Mouse (Mus musculus): ENCODE results near the gene Ncstn. TPM values are rescaled to one million over a fixed set of nuclear protein-coding genes. Genes with fewer than 3 reads are reported as not detected.

The Ncstn gene
- polyA plus RNA-seq, 1 experiment from 2014 or later: 110 TPM

DNA sequence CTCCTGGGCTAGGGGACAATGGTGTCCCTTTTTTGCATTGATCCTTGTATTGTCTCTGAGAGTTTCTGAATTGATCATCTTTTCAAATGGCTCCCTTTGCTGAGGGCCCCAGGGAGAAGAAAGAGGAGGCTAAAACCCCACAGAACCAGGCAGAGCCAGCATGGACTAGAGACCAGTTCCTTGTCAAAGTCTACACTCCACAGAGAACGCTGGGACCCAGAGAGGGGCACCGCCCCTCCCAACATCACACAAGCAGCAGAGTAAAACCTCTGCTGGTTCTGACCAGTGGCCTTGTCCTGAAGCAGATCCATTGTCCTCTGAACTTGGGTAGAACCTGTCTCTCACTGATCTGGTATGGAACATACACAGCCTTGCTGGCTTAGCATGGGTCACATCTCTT, 20.5 kb downstream of the Ncstn start:
- no peak overlapping the region for H3K4me3 ChIP-seq (ENCODE audit: low read length)

DNA sequence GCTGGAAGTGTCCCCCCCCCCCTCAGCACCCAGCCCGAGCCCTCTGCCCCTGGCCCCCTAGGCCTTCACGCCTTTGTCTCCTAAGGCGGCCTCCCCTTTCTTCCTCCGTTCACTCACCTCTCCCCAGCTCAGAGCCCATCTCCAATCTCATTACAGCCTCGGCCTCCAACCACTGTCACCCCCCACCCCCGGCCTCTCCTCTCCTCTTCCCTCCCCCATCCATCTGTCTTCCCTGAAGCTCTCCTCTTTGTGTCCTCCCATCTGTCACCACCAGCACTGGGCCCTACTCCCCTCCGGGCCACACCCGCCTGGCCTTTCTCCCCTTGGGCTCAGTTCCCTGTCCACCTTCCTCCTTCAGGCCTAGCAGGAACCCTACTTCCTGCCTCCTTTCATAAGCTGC, 21.4 kb downstream of the Ncstn start:
- H3K9me3 ChIP-seq (ENCODE audit: control insufficient read depth, low read length): no peaks in the 10 kb centered on the region
- H3K4me2 ChIP-seq (ENCODE audit: low read length): no peak overlapping the region
- ATAC-seq: peak; percentile 35
- peak overlapping the region; percentile 61; the same call in 1 of the 2 replicates for H3K27ac ChIP-seq (ENCODE audit: low read depth, low read length)
- no peak overlapping the region for H3K4me3 ChIP-seq (ENCODE audit: low read length)
- peaks cover 6% of the 10 kb centered on the region for H3K4me1 ChIP-seq (ENCODE audit: control insufficient read depth, insufficient read depth, low read depth, low read length)
- H3K36me3 ChIP-seq (ENCODE audit: control insufficient read depth, insufficient read depth, low read length): peaks cover 13% of the 10 kb centered on the region; the same call in 1 of the 2 replicates
- no peak overlapping the region; the same call in 1 of the 2 replicates for H3K9ac ChIP-seq (ENCODE audit: low read depth, low read length)
- H3K27me3 ChIP-seq (replicated peaks; ENCODE audit: control insufficient read depth, insufficient read depth, low read length): no peaks in the 10 kb centered on the region
- WGBS: 17% methylated on average over 8 of the region's 8 CpGs

More for the DNA sequence above, 20.5 kb downstream of the Ncstn start:
- H3K4me2 ChIP-seq (ENCODE audit: low read length): no peak overlapping the region
- H3K9me3 ChIP-seq (ENCODE audit: control insufficient read depth, low read length): no peaks in the 10 kb centered on the region
- H3K4me1 ChIP-seq (ENCODE audit: control insufficient read depth, insufficient read depth, low read depth, low read length): peaks cover 6% of the 10 kb centered on the region
- ATAC-seq: no peak
- no peaks in the 10 kb centered on the region for H3K27me3 ChIP-seq (replicated peaks; ENCODE audit: control insufficient read depth, insufficient read depth, low read length)
- H3K27ac ChIP-seq (ENCODE audit: low read depth, low read length): no peak overlapping the region
- 89% methylated on average over 2 of the region's 2 CpGs for WGBS
- H3K9ac ChIP-seq (ENCODE audit: low read depth, low read length): no peak overlapping the region
- H3K36me3 ChIP-seq (ENCODE audit: control insufficient read depth, insufficient read depth, low read length): peaks cover 20% of the 10 kb centered on the region

DNA sequence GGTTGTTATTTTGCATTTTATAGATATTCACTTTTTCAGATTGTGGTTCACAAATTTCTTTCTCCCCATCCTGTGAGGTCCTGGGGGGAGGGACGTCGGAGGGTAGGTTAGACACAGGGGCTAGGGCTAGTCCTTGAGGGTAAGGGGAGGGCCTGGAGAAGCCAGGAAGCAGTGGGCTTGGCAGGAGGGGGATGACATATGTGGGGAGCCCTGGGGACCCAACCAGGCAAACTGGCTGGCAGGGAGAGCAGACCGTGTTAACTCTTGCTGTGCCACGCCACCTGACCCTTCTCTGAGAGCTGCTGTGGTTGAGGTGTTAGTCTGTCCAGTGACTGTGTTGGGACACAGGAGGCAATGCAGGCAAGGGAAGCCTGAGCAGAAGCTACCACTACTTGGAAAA, 21.9 kb downstream of the Ncstn start:
- ATAC-seq: no peak; the same call in 1 of the 2 replicates
- no peaks in the 10 kb centered on the region for H3K9me3 ChIP-seq (ENCODE audit: control insufficient read depth, low read length)
- H3K4me2 ChIP-seq (ENCODE audit: low read length): no peak overlapping the region
- peak overlapping the region; percentile 61; the same call in 1 of the 2 replicates for H3K27ac ChIP-seq (ENCODE audit: low read depth, low read length)
- 19% methylated on average over 4 of the region's 4 CpGs for WGBS
- peaks cover 6% of the 10 kb centered on the region for H3K4me1 ChIP-seq (ENCODE audit: control insufficient read depth, insufficient read depth, low read depth, low read length)
- no peak overlapping the region for H3K4me3 ChIP-seq (ENCODE audit: low read length)
- no peak overlapping the region; the same call in 1 of the 2 replicates for H3K9ac ChIP-seq (ENCODE audit: low read depth, low read length)
- H3K36me3 ChIP-seq (ENCODE audit: control insufficient read depth, insufficient read depth, low read length): peaks cover 8% of the 10 kb centered on the region; the same call in 1 of the 2 replicates
- H3K27me3 ChIP-seq (replicated peaks; ENCODE audit: control insufficient read depth, insufficient read depth, low read length): no peaks in the 10 kb centered on the region

- peak overlapping the region; percentile 52 for H3K27ac ChIP-seq (ENCODE audit: low read depth, low read length)
- 42% methylated on average over 7 of the region's 7 CpGs for WGBS
- no peaks in the 10 kb centered on the region for H3K27me3 ChIP-seq (replicated peaks; ENCODE audit: control insufficient read depth, insufficient read depth, low read length)
- H3K4me3 ChIP-seq (ENCODE audit: low read length): no peak overlapping the region
- H3K9ac ChIP-seq (ENCODE audit: low read depth, low read length): 0 out of 2 replicates have a peak overlapping the region, but pooled peaks have one; percentile 11
- no peak overlapping the region for H3K4me2 ChIP-seq (ENCODE audit: low read length)
- peaks cover 9% of the 10 kb centered on the region for H3K4me1 ChIP-seq (ENCODE audit: control insufficient read depth, insufficient read depth, low read depth, low read length)
- H3K9me3 ChIP-seq (ENCODE audit: control insufficient read depth, low read length): no peaks in the 10 kb centered on the region
- no peak for ATAC-seq
- no peaks in the 10 kb centered on the region for H3K36me3 ChIP-seq (ENCODE audit: control insufficient read depth, insufficient read depth, low read length)
Observed at GRCm38 (mm10) chr1:172058874-172059273, 23.7 kb downstream of the Ncstn start.

DNA sequence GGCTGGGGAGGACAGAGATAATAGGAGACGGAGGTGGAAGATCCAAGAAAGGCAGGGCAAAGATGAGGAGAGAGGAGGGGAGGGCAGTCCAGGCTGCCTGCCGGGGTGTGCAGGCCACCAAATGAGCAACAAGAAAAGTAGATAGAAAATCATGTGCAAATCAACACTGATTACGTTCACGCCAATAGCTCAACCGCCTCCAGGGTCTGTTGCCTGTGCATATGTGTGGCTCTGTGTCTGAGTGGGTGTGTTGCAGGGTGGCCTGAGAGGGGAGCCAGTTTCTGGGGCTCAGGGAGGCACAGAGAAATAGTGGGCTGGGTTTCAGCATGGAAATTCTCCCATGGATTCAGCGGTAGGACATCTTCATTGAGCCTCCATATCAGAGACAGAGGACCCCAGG, 24.3 kb downstream of the Ncstn start:
- H3K9me3 ChIP-seq (ENCODE audit: control insufficient read depth, low read length): no peaks in the 10 kb centered on the region
- 34% methylated on average over 6 of the region's 6 CpGs for WGBS
- H3K4me2 ChIP-seq (ENCODE audit: low read length): no peak overlapping the region
- peak overlapping the region; percentile 52 for H3K27ac ChIP-seq (ENCODE audit: low read depth, low read length)
- H3K27me3 ChIP-seq (replicated peaks; ENCODE audit: control insufficient read depth, insufficient read depth, low read length): no peaks in the 10 kb centered on the region
- H3K4me1 ChIP-seq (ENCODE audit: control insufficient read depth, insufficient read depth, low read depth, low read length): peaks cover 14% of the 10 kb centered on the region
- no peak overlapping the region for H3K9ac ChIP-seq (ENCODE audit: low read depth, low read length)
- no peaks in the 10 kb centered on the region for H3K36me3 ChIP-seq (ENCODE audit: control insufficient read depth, insufficient read depth, low read length)
- 0 out of 2 replicates have a peak, but pooled peaks have one; percentile 12 for ATAC-seq
- H3K4me3 ChIP-seq (ENCODE audit: low read length): no peak overlapping the region

DNA sequence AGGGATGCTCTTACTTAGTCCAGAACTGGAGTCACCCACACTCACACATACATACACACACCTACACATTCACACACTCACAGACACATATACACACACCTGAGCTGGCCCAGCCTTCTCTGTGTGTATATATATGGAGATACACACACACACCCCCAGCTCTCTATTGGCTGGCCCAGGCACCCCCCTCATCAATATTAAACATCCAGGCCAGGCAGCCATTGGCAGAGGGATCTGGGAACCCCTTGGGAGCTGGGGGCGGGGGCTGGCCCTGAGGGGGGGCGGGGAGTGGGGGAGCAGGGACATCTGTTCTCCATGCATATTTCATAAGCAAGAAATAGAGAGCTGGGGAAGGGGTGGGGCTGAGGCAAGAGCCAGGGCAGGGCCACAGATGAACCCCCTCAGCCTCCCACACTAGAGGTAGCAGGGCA, 25.1 kb downstream of the Ncstn start, which contains the start of gene Nhlh1:
Nhlh1 (minus strand) TSS at position 83 of the 431 bp plus-strand sequence.
- Histone ChIP-seq H3K4me3 (ENCODE audit: low read length) (peak within 1 kb of the TSS; percentile 31), H3K27ac (ENCODE audit: low read depth, low read length) (peak within 1 kb of the TSS; percentile 52), H3K9ac (ENCODE audit: low read depth, low read length) (peak within 1 kb of the TSS; percentile 39; the same call in 1 of the 2 replicates), H3K4me2 (ENCODE audit: low read length) (peak within 1 kb of the TSS; percentile 29), H3K4me1 (ENCODE audit: control insufficient read depth, insufficient read depth, low read depth, low read length) (peaks cover 15% of the 10 kb centered on the region), H3K36me3 (ENCODE audit: control insufficient read depth, insufficient read depth, low read length) (no peaks in the 10 kb centered on the region), H3K9me3 (ENCODE audit: control insufficient read depth, low read length) (no peaks in the 10 kb centered on the region), H3K27me3 (replicated peaks; ENCODE audit: control insufficient read depth, insufficient read depth, low read length) (no peaks in the 10 kb centered on the region)
- WGBS: 22% methylated on average over 2 of the region's 2 CpGs
- ATAC-seq: peak; percentile 46; the same call in 1 of the 2 replicates

- no peak overlapping the region for H3K27ac ChIP-seq (ENCODE audit: low read depth, low read length)
- H3K9ac ChIP-seq (ENCODE audit: low read depth, low read length): no peak overlapping the region; the same call in 1 of the 2 replicates
- no peak for ATAC-seq
- peak overlapping the region; percentile 22 for H3K4me2 ChIP-seq (ENCODE audit: low read length)
- H3K27me3 ChIP-seq (replicated peaks; ENCODE audit: control insufficient read depth, insufficient read depth, low read length): no peaks in the 10 kb centered on the region
- H3K4me1 ChIP-seq (ENCODE audit: control insufficient read depth, insufficient read depth, low read depth, low read length): peaks cover 15% of the 10 kb centered on the region
- 61% methylated on average over 4 of the region's 4 CpGs for WGBS
- no peaks in the 10 kb centered on the region for H3K36me3 ChIP-seq (ENCODE audit: control insufficient read depth, insufficient read depth, low read length)
- H3K4me3 ChIP-seq (ENCODE audit: low read length): peak overlapping the region; percentile 31
- H3K9me3 ChIP-seq (ENCODE audit: control insufficient read depth, low read length): no peaks in the 10 kb centered on the region
Observed at GRCm38 (mm10) chr1:172056251-172056650, 26.3 kb downstream of the Ncstn start.

DNA sequence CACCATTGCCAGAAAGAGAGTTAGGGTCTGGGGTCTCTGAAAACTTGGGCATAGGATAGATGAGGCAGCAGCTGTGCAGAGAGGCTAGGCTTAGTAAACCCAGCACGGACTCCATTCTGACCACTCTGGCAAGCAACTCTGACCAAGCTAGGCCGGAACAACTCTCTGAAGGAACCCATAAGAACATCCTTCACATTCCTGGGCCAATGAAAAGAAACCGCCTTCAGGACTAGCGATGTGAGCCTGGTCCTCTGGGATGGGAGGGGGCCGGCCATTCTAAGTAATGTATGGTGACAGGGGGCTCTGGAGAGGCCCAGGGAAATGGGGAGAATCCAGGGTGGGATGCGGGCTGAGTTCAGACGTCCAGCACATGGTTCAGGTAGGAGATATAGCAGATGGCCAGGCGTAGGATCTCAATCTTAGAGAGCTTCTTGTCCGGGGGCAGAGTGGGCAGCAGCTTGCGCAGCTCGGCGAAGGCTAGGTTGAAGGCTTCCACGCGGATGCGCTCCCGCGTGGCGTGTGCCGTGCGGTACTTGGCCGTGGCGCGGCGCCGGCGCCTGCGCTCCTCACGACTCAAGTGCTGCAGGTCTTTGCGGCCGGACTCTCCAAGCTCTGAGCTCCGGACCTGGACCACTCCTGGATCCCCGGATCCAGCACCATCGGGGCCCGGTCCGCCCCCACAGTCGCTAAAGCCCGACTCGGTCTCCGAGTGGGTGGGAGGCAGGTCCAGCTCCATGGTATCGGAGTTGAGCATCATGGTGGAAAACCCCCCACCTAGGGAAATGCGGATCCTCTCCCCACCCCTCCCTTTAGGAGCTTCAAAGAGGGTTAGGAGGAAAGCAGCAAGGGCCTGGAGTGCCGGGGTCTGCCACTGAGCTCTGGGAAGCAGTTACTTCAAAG, 28.8 kb downstream of the Ncstn start:
- peak; percentile 53 for ATAC-seq
- H3K9ac ChIP-seq (ENCODE audit: low read depth, low read length): peak overlapping the region; percentile 70
- no peaks in the 10 kb centered on the region for H3K9me3 ChIP-seq (ENCODE audit: control insufficient read depth, low read length)
- H3K27me3 ChIP-seq (replicated peaks; ENCODE audit: control insufficient read depth, insufficient read depth, low read length): no peaks in the 10 kb centered on the region
- H3K4me3 ChIP-seq (ENCODE audit: low read length): peak overlapping the region; percentile 48
- H3K4me2 ChIP-seq (ENCODE audit: low read length): peak overlapping the region; percentile 83
- H3K4me1 ChIP-seq (ENCODE audit: control insufficient read depth, insufficient read depth, low read depth, low read length): peaks cover 20% of the 10 kb centered on the region
- no peak overlapping the region for H3K27ac ChIP-seq (ENCODE audit: low read depth, low read length)
- WGBS: 4% methylated on average over 31 of the region's 42 CpGs
- no peaks in the 10 kb centered on the region for H3K36me3 ChIP-seq (ENCODE audit: control insufficient read depth, insufficient read depth, low read length)

DNA sequence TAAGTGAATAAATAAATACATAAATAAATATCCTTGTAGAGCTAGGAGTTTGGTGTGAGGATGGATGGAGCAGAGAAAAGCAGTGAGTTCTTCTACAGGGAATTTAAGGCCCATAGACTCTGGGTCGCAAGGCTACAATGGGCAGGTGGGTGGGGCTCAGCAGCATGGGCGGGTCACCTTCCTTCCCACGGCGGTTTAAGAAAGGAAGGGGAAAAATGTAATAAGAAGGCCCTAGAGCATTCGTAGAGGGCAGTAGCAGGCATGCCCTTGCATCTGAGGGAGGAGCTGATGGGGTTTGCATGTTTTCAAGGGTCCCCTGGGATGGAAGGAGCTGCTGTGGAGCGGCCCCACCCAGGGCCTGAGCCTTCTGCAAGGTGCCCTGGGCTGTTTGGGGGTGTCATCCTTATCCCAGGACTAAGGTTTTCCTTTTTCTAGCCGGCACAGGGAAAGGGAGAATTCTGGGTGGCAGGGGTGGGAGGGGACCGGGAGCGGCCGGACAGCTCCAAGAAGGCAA, 29.8 kb downstream of the Ncstn start:
- Histone ChIP-seq H3K4me3 (ENCODE audit: low read length) (no peak overlapping the region), H3K4me2 (ENCODE audit: low read length) (peak overlapping the region; percentile 83), H3K27ac (ENCODE audit: low read depth, low read length) (no peak overlapping the region), H3K9ac (ENCODE audit: low read depth, low read length) (0 out of 2 replicates have a peak overlapping the region, but pooled peaks have one; percentile 1), H3K27me3 (replicated peaks; ENCODE audit: control insufficient read depth, insufficient read depth, low read length) (no peaks in the 10 kb centered on the region), H3K36me3 (ENCODE audit: control insufficient read depth, insufficient read depth, low read length) (no peaks in the 10 kb centered on the region), H3K4me1 (ENCODE audit: control insufficient read depth, insufficient read depth, low read depth, low read length) (peaks cover 27% of the 10 kb centered on the region), H3K9me3 (ENCODE audit: control insufficient read depth, low read length) (no peaks in the 10 kb centered on the region)
- 14% methylated on average over 10 of the region's 10 CpGs for WGBS
- no peak for ATAC-seq

Data from hindbrain, embryonic 16.5 days (tissue).